Mouse (Mus musculus) thymus, postnatal 14 days (tissue): ENCODE measurements at regions not wholly inside any gene's neighbourhood (a gene's known extent, or its start where the extent isn't known, plus 50 kb on each side); places are given as distances from the start of the nearest gene placed in this dataset.

Experiments
- DNase-seq: peaks from one replicate; pipeline ENCODE4 v3.0.0; 2021

GRCm38 (mm10) chr15:93775199-93775745 is 179.6 kb upstream of the Prickle1 start:
- DNase-seq = no peak

DNA sequence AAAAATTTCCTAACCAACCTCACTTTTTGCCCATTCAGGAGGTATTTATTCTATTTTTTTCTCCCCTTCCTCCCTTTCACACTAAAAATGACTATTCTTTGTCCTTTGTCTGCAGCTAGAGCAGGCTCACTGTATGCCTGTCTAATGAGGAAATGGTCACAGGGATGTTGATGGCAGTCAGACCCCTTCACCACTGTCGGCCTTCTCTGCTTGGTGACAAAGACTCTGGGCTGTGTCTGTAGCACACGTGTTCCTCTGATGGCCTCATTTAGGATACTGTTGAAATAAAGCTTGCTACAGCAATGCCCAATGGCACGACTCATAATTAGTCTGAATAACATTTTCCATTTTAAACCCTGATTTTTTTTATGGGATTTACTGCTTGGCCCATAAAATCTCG is 178.6 kb upstream of the Prickle1 start:
- DNase-seq = no peak

DNA sequence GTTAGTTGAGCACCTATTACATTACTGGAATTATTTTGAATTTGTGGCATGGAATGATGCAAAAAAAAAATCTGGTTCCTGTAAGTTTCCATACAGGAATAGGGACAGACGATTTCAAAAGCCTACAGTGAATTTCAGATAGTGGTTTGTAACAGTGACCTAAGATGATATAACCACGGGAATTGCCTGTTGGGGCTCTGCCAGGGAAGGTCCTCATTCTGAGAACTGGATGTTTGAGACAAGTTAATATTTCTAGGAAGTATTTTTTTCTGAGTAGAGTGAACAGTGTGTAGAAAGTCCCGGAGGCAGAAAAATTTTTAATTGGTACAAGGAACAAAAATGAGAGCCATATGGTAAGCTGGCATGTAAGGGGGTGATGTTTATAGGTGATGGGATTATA is 171.3 kb upstream of the Prickle1 start:
- no peak for DNase-seq

DNA sequence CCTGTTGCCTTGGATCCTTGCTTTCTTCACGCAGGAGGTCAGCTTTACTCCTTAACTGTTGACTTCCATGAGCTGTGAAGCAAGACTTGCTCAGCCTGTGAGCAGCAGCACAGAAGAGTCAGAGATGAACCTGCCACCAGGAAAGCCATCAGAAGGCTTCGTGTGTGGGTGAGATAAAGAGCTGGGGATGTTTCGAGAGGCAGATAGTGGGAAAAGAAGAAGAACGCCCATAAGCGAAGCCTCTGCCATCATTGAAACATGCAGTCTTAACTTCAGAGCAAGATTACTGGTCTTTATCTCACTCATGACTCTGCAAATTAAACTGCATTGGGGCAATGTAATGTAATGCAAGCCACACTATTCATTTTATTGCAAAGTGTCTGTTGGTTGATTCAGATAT is 167.4 kb upstream of the Prickle1 start:
- DNase-seq = no peak

DNA sequence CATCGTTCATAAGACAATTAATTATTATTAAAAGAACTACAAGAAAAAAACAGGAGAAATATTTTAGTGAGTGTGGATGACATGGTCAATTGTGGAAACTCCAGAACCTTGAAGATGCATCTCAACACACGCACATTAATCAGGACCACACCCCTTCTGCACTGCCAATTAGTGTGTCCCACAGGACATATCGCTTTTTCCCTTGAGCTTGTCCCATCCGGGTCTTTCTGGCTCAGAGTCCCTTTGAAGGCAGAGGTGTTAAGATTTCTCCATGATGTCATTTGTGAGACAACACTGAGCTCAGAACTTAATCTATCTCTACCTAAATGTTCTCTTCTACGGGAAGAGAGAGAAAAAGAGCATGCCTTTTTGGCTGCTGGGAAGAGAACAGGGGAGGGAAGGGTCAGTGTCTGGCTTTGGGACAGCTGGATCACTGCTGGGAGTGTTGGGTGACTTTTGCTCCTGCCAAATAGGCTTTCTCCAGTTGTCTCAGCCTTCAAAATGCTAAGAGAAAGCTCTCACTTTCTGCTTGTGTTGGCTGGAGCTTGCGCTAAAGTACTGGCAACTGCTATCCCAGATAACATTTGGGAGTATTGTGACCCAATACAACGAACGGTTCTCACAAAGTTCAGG is 162.6 kb upstream of the Prickle1 start:
- no peak for DNase-seq

DNA sequence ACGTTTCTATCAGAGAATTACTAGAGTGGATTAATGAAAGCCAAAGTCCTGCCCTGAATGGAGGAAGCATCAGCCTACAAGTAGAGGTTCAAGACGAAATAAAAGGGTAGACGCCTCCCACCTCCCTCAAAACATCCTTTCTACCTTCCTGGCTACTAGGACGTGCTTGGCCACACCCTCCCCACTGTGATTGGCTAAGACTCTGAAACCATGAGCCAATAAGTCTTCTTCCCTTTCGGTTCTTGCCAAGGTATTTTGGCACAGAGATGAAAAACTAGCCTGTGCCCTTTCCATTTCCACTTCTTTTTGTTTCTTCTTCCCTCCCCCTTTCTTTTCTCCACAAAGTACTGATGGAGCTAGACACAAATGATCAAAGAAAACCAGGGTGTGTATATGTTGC is 160.3 kb upstream of the Prickle1 start:
- no peak for DNase-seq

- no peak for DNase-seq
These were observed 156.1 kb upstream of the Prickle1 start for GRCm38 (mm10) chr15:93751817-93752216.

DNA sequence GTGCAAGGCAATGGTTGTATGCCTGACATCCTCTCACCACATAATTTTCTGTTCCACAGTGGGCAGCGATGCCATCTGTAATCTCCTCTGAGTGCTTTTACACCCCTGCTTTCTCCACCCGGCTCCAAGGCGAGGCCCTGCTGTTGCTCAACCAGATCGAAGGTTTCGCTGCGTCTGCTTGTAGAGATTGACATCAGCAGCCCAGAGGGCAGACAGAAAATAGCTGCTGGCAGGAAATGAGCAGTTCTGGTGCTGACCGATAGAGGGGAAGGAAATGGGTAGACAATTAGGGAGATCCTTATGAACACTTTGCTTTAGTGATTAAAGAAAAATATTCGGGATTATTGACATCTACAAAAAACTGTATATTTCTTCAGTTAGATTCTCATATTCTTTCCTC is 155.3 kb upstream of the Prickle1 start:
- DNase-seq = peak; percentile 54

- DNase-seq = no peak
These were observed 148.7 kb upstream of the Prickle1 start for GRCm38 (mm10) chr15:93744191-93744945.

DNA sequence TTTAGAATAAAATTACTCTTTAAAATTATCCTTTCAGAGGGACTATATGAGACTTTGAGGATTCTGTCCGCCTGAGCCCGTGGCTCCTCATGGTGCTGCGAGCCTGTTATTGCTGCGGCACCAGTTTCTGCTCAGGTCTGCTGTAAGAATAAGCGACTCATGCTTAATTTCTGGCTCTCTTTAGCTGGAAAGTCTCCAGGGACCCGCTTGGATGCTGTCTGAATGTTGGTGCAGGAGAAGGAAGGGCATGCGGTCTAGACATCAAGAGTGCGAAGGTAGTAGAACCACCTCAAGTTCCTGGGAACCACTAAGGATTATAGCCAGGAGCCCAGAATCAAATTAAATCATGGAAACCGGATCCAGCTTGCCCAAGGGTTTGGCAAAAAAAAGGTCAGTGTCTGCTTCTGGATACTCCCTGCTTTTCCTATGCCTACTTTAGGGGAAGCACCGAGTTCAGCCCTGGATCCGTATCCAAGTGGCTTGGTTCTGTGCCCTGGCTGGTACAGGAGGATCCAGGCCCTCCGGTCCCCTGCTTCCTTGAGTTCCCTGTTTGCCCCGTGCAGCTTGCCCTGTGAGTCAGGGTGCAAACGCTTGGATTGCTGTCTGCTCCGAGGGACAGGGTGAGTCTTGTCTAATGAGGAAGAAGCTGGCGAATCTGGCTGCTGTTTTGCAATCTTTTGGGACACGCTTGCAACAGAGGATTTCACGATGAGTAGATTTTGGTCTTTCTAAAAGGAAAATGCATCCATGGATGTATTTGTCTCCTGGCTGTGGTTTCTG is 138.2 kb upstream of the Prickle1 start:
- DNase-seq = no peak

DNA sequence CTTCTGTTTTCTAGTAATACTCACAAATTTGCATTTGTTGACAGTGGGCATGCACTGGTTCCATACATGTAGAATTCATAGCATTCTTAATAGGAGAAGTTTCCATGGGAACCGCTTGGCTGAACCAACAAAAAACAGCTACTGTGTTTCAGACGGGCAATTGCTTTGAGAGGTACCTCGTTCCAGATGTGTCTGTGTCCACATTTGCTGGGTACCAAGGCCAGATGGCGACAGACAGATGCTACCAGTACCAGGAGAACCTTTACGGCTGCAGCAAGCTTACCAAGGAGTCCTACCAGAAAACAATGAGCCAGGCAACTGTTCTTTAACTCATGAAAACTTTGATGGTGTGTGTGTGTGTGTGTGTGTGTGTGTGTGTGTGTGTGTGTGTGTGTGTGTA is 137.1 kb upstream of the Prickle1 start:
- DNase-seq = no peak

DNA sequence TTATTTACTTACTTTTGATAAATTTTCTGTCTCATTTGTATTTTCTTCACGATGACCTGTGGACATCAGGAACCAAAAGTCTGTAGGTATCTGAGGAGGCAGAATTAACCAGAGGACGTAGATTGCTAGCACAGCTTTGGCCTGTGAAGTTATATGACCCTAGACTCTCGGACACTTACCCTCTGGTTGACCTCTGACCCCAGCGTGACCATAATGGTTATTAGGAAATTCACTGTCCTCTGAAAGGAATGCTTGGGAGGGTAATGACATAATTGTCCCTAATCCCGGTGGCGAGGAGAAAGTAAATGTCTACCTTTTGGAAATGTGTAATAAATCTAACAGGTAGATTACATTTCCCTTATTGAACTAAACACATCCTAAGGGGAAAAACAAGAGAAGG is 135.5 kb upstream of the Prickle1 start:
- DNase-seq = no peak

DNA sequence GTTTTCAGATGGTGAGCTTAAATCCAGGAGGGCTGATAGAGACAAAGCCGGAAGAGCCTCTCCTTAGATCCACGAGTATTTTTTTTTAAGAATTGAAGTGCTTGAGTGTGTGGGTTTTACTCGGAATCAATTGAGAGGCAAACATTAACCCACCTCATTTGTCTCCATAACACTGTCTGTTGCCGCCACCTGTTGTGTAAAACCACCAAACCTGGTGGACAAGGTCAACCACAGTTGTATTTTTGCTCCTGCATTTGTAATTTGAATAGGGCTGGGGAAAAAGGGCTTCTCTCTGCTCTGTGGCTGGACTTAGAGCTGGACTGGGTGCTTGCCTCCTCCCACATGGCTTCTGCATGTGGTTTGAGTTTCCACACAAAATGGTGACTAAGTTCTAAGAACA is 119.8 kb upstream of the Prickle1 start:
- no peak for DNase-seq

DNA sequence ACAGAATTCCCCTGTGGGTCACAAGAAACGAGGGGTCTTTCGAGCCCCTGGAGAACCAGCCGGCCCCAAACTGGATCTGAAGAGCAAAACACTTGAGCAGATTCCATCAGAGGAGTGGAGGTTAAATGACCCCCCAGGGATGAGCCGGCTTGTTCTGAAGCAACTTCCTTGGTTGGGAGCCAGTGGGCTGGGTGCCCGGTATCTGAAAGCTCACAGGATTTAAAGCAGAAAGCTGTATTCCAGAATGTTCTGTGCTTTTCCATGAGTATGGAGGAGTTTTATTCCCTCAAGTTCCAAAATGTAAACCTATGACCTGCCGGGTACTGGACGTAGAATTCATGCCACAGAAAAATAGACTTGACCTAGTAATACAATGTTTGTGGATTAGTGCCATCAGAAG is 117.7 kb upstream of the Prickle1 start:
- DNase-seq = no peak

DNA sequence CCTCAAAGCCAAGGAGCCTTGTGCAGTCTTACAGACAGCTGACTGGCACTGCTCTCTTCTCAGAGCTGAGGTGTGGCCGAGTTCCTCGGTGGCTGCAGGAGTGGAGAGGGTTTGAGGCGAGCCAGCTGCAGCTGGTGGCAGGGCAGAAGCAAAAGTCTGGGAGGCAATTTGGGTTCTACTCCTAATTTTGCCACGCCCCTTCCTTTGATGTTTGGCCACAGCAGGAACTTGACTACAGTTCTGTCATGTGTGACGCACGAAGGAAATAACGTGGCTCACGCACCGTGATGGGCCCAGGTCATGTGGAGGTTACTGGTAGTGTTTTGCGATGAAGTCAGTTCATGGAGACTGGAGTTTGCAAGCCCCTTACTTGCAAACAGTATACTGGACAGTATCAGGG is 116.9 kb upstream of the Prickle1 start:
- DNase-seq = peak; percentile 74

DNA sequence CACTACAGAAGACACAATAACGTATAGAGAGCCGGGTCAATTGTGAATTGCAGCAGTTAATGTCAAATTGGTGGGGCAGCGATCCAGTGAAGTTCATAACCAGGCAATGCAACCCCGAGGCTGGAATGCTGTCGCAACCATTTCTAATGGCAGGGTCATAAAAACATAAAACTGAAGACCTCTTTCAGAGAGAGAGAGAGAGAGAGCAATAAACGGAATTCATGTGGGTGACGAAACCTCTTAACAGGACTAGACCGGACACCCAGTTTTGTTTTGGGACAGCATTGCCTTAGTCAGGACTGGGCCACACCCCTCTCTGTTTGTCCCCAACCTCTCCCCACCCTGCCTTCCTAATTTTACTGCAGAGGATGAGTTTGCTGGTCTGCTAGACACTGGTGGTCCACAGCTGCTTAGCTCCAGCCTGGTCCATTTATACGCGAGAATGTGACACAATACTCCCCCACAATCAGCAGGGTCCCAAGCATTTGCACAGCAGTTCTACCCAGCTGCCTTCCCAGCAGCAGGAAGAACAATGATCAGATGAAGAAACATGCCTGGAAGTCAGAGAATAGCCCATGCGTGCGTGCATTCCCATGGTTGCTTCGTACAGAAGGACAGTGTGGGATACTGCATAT is 115.6 kb upstream of the Prickle1 start:
- no peak for DNase-seq

DNA sequence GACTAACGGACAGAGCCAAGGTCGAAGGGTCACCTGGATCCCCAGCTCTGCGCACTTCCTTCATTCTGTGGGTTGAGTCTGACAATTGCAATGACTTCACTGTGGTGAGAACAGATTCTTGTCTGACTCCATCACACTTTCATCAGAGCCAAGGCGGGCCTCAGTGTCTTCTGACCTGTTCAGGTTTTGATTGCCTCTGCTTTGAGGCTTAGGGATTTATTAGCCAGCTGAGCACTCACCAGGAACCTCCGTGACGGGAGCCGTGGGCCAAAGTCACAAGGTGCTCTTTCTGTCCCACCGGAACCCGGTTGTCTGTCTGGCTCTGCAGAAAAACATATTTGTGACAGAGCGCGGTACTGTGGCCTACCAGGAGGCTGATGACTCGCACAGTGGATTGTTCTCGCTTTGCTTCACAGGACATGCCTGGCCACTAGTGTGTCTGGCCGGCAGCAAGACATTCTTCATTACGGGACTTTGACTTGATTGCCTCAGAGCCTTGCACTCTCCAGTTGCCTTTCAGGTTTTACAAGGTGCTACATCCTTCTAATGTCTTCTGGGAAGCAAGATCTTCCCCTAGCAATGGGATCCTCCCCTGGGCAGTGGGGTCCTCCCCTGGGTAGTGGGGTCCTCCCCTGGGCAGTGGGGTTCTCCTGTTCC is 114.9 kb upstream of the Prickle1 start:
- no peak for DNase-seq

DNA sequence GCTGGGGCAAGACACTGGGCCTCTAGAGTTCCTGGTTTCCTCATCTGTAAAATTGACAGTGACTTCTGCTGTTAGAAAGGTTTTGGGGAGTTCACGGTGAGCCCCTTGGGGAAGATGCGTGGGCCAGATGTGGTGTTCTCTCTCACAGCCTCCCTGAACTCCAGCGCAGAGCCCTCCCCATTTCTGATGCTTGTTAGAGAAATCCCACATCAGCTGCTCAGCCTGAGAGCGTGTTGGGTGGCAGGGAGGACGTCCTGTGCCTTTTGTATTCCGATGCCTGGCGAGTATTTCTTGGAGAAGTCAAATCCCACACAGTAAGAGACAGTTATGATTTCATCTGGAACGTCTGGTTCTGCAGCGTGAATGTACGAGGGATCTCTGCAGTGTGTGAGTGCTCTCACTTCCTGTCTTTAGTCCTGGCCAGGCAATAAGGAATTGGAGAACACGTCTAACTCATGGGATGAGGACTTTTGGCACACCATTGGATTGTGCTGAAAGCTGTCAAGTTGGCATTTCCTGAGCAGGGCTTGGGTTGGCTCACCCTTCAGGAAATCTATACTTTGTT is 110.8 kb upstream of the Prickle1 start:
- DNase-seq = no peak

DNA sequence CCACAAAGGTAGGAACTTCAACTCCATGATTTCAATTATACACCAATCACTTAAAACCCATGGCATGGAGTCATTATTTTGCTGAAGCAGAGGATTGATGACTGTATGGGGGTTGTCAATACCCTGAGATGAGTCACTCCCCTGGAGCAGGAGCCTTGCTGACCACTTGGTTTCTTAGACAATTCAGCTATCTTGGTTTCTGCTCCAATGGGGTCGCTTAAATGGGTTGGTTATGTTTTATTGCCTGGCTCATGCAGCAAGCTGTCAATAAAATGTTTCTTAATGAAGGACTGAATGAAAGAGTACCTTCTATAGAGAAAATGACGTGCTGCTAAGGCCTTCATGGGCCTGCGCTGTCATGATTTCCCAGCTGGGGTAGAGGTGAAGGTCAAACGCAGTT is 110.0 kb upstream of the Prickle1 start:
- no peak for DNase-seq

DNA sequence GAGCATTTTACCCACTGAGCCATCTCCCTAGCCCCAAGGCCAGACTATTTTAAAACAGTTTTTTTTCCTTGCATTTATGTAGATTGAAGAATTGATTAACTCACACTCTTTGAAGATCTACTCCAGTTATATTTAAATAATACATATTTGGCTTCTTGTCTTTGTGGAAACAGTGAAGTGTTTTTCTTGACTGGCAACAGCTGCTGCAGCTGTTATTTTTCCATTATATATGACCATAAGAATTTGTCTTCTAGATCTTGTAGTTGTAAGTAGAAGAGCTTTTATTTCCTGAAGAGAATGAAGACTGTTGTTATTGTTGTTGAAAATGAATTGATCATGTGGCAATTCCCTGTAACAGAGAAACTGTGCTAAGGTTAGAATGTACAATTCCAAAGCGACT is 109.4 kb upstream of the Prickle1 start:
- DNase-seq = no peak

DNA sequence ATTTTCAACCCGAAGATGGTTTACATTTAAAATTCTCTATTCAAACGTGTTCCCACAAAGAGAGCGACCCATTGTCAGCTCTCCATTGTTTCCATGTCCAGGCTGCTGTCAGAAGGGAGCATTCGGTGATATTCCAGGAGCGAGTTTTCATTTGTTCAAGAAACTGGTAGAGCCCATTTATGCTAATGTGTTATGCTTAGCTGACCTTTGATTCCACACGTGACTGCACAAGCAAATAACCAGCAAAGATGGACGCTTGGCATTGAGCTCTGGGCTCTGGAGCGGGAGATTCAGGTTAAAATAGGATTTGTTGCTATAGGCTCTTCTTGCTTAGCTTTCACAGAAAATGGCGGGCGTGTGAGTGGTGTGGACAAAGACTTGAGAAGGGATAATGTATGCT is 105.3 kb upstream of the Prickle1 start:
- DNase-seq = no peak

GRCm38 (mm10) chr15:93699971-93700370 is 104.3 kb upstream of the Prickle1 start:
- no peak for DNase-seq
